Mouse (Mus musculus): ENCODE measurements around the gene Cuta. TPM values are rescaled to one million over a fixed set of nuclear protein-coding genes. Genes with fewer than 3 reads are reported as not detected.
A peak's percentile ranks its signal among the peaks of the same experiment; 100 is the strongest.
"Not testable (repeated sequence)": the region's sequence is repeated elsewhere in the genome, so short reads cannot be mapped to it uniquely, and the experiment has no call there.

The Cuta gene
- 396 and 1,059 TPM in 2 replicates for polyA plus RNA-seq (2012; ENCODE audit: insufficient read depth, low replicate concordance)

DNA sequence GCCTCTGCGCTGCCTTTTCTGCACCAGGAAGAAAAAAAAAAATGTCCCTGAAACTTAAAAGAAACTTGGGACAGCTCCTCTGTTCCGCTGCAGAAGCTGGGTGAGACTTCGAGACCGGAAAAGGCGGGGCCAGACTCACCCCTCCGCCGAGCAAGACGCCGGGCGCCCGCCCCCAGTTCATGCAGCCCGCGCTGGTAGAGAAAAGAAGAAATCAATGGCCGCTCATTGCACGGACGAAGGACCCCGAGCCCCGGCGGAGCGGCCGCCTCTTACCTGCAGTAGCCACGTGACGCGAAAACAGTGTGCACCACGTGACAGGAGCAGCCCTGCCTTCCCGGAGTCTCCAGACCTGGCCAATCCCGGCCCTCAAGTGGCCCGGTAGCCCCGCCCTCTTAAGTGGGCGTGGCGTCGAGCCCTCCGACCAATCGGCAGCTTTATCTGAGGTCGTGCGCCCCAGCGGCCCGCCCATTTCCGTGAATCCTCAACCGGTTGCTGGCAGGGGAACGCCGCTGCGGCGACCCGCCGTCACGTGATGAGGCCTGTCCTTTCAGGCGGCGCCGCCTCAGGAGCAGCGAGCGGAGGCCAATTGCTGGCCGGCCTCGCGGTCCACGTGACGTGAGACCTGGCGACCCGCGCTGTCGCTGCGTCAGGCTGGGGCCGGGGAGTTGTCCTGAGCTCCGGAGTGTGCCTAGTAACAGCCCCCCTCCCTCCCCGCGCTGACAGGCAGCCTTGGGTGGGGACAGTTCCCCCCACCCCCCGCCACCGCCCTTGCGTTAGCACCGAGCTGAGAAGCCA lies at the start of gene Cuta:
Gene Cuta (minus strand): TSS at position 392 of the 795 bp plus-strand sequence.
- TF ChIP-seq FLI1 (IDR thresholded peaks at IDR 0.05; ENCODE audit: low read length) (no peak), GATA1 (IDR thresholded peaks at IDR 0.05; ENCODE audit: borderline replicate concordance, low read length) (no peak)
- Histone ChIP-seq H3K4me1 (peaks cover 63% of the 10 kb centered on the region), H3K36me3 (replicated peaks; ENCODE audit: low read length) (peaks cover 38% of the 10 kb centered on the region), H3K4me3 (replicated peaks) (peak within 1 kb of the TSS; percentile 97), H3K9me3 (no peaks in the 10 kb centered on the region), H3K27me3 (replicated peaks) (peaks cover 3% of the 10 kb centered on the region)

DNA sequence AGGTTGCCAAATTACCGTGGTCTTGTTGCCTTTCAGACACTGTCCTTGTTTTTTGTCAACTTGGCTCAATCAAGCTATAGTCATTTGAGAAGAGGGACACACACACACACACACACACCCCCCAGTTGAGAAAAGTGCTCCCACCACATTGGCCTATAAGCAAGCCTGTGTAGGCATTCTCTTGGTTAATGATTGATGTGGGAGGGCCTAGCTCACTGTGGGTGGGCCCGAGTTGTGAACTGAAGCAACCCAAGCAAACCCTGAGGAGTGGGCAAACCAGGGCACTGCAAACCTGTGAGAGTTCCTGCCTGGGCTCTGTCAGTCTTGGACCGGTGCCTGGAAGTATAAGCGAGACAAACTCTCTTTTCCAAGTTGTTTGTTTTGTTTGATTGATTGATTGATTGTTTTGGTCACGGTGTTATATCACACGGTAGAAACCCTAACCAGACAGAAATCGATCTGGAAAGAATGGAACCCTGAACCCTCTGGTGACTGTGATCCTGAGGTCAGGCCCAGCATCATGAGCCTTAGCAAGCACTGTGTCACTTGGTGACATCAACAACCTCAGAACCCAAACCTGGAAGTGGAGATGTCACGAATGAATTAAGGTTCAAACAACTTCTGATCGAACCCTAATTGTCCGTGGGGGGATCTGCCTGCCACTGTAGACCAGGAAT lies 46.3 kb upstream of the Cuta start:
- peaks cover 16% of the 10 kb centered on the region for H3K9me3 ChIP-seq
- TF ChIP-seq FLI1 (IDR thresholded peaks at IDR 0.05; ENCODE audit: low read length) (no peak), GATA1 (IDR thresholded peaks at IDR 0.05; ENCODE audit: borderline replicate concordance, low read length) (no peak)

DNA sequence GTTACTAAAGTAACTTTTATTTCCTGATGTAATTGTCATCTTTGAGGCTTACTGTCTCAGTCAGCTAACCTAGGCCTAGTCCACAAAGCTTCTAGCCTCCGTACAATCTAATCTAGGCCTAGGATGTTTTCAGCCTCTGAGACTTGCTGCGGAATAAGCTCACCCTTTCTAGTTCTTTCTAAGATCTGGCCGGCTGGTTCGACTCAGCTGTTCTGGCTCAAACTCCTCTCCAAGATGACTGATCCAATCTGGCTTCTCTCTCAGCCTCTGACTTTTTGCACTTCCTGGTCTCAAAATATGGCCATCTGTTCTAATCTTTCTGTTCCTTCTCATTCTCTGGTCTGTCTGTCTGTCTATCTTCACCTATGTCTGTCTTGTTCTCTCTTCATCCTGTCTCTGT lies 44.0 kb upstream of the Cuta start:
- H3K27me3 ChIP-seq (replicated peaks), result peaks cover 6% of the 10 kb centered on the region
- peaks cover 16% of the 10 kb centered on the region for H3K36me3 ChIP-seq (replicated peaks; ENCODE audit: low read length)
- H3K4me1 ChIP-seq, result peaks cover 53% of the 10 kb centered on the region
- no peak overlapping the region for H3K4me3 ChIP-seq (replicated peaks)
- peaks cover 16% of the 10 kb centered on the region for H3K9me3 ChIP-seq
- TF ChIP-seq FLI1 (IDR thresholded peaks at IDR 0.05; ENCODE audit: low read length), result no peak
- TF ChIP-seq GATA1 (IDR thresholded peaks at IDR 0.05; ENCODE audit: borderline replicate concordance, low read length), result no peak

More for the DNA sequence above, 46.3 kb upstream of the Cuta start:
- no peak overlapping the region for H3K4me3 ChIP-seq (replicated peaks)
- peaks cover 2% of the 10 kb centered on the region for H3K36me3 ChIP-seq (replicated peaks; ENCODE audit: low read length)
- peaks cover 6% of the 10 kb centered on the region for H3K27me3 ChIP-seq (replicated peaks)
- peaks cover 43% of the 10 kb centered on the region for H3K4me1 ChIP-seq

DNA sequence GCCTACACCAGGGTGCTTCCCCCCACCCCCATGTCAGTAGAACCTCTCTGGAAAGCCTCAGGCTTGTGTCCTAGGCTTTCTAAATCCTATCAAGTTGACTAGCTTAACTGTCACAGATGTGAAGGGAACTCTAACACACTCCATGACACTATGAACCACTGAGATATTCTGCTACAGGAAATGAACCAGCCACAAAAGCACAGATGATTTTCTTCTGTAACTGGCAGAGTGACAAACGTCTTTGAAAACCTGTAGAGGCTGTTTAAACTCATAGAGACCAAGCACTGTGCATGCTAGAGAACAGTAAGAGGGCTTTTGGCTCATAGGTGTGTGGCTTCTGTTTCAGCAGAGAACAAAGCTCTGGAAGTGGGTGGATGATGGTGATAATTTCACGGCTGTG lies 41.7 kb upstream of the Cuta start:
- Histone ChIP-seq H3K4me3 (replicated peaks) (peak overlapping the region; percentile 12), H3K4me1 (peaks cover 52% of the 10 kb centered on the region), H3K9me3 (peaks cover 3% of the 10 kb centered on the region; the same call in 1 of the 2 replicates), H3K27me3 (replicated peaks) (no peaks in the 10 kb centered on the region), H3K36me3 (replicated peaks; ENCODE audit: low read length) (peaks cover 36% of the 10 kb centered on the region)
- TF ChIP-seq GATA1 (IDR thresholded peaks at IDR 0.05; ENCODE audit: borderline replicate concordance, low read length) (no peak), FLI1 (IDR thresholded peaks at IDR 0.05; ENCODE audit: low read length) (no peak)

DNA sequence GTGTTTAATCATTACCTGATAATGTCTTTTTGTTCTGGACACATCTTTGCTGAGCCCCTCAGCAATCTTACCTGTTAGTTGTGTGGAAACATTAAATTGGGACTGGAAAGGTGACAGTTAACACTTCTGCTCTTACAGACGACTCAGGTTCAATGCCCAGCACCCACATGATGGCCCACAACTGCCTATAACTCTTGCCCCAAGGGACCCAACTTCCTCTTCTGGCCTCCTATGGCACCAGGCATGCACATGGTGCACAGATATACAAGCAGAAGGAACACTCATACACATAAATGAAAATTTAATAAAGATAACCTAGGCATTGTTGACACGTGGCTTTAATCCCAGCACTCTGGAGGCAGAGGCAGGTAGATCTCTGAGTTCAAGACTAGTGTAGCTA lies 40.1 kb upstream of the Cuta start:
- H3K36me3 ChIP-seq (replicated peaks; ENCODE audit: low read length), result peaks cover 52% of the 10 kb centered on the region
- no peak overlapping the region for H3K4me3 ChIP-seq (replicated peaks)
- H3K4me1 ChIP-seq, result peaks cover 68% of the 10 kb centered on the region
- TF ChIP-seq GATA1 (IDR thresholded peaks at IDR 0.05; ENCODE audit: borderline replicate concordance, low read length) (no peak), FLI1 (IDR thresholded peaks at IDR 0.05; ENCODE audit: low read length) (no peak)
- no peaks in the 10 kb centered on the region for H3K9me3 ChIP-seq
- H3K27me3 ChIP-seq (replicated peaks), result no peaks in the 10 kb centered on the region

DNA sequence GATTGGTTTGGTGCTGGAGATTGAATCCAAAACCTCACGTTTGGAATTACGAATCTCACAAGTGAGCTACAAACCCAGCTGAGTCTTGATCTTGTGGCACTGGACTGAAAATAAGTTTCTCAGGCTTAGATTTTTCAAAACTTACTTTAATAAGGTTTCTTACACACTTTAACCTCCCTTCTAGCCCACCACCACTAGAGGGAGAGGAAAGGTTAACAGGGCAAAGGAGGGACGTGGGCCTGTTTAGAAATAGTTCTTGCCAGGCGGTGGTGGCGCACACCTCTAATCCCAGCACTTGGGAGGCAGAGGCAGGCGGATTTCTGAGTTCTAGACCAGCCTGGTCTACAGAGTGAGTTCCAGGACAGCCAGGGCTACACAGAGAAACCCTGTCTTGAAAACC lies 38.0 kb upstream of the Cuta start:
- peaks cover 70% of the 10 kb centered on the region for H3K4me1 ChIP-seq
- H3K4me3 ChIP-seq (replicated peaks); H3K27me3 ChIP-seq (replicated peaks); H3K9me3 ChIP-seq: not testable (repeated sequence)
- peaks cover 55% of the 10 kb centered on the region for H3K36me3 ChIP-seq (replicated peaks; ENCODE audit: low read length)

DNA sequence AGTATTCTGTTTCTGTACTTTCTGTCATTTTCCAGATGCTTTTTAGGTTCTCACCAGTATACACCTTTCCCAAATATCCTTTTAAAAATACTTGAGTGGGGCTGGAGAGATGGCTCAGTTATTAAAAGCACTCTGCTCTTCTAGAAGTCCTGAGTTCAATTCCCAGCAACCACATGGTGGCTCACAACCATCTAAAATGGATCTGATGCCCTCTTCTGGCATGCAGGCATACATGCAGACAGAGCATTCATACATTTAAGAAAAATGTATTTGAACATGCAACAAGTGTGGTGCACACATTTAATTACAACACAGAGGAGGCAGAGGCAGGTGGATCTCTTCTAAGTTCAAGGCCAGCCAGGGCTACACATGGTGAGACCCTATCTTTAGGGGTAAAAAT lies 36.0 kb upstream of the Cuta start:
- Histone ChIP-seq H3K36me3 (replicated peaks; ENCODE audit: low read length) (peaks cover 55% of the 10 kb centered on the region), H3K4me3 (replicated peaks) (no peak overlapping the region), H3K27me3 (replicated peaks) (no peaks in the 10 kb centered on the region), H3K9me3 (no peaks in the 10 kb centered on the region), H3K4me1 (peaks cover 72% of the 10 kb centered on the region)
- TF ChIP-seq GATA1 (IDR thresholded peaks at IDR 0.05; ENCODE audit: borderline replicate concordance, low read length) (no peak), FLI1 (IDR thresholded peaks at IDR 0.05; ENCODE audit: low read length) (no peak)

DNA sequence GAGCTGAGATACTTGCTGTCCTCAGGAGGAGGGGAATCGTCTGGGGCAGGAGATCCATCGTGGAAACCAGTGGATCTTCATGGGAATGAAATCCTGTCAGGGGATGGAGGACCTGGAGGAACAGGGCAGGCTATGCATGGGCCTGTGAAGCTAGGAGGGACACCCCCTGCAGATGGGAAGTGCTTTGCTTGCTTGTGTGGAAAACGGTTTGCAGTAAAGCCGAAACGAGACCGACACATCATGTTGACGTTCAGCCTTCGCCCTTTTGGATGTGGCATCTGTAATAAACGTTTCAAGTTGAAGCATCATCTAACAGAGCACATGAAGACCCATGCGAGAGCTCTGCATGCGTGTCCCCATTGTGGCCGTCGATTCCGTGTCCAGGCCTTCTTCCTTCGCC lies 35.2 kb upstream of the Cuta start:
- Histone ChIP-seq H3K4me1 (peaks cover 72% of the 10 kb centered on the region), H3K27me3 (replicated peaks) (no peaks in the 10 kb centered on the region)

DNA sequence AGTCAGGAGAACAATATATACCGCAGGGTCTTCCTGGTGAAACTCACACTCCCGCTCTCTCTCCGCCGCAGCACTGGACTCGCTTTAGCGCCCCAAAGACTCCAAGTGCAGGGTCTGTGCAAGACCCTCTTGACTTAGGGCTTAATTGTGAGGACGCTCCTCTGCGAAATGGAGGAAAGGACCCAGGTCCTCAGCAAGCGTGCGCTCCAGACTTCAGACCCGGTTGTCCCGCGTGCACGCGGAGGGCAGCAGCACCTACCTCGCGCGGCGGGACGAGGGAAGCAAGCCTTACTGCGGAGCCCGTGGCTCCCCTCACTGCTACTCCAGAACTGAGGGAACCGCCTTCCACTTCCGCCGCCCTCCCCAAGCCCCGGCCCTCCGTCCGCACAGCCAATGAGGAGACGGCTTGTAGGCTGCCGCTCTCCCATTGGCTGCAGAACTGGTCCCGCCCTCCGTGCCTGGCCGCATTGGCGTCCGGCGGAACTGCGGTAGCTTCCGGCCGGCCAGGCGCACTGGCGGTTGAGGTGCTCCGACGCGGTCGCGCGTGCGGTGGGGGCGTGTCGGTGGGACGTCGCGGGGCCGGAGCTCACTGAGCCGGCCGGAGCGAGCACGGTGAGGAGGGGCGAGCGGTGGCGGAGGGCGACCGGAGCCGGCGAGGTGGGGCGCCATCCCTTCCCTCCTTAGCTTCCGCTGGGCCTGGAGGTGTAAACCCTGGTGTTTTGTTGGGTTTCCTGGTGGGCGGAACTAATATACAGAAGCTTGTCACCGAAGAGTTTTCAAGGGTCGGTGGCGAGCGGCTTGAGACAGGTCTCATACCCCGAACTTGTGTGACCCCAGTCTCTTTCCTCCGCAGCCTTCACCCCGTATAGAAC lies 33.6 kb upstream of the Cuta start, which contains the start of gene Zbtb9:
Gene Zbtb9 (plus strand): TSS at position 465 of the 872 bp plus-strand sequence.
- H3K4me3 ChIP-seq (replicated peaks), result peak within 1 kb of the TSS; percentile 99
- peaks cover 1% of the 10 kb centered on the region for H3K27me3 ChIP-seq (replicated peaks)
- no peaks in the 10 kb centered on the region for H3K9me3 ChIP-seq
- peaks cover 68% of the 10 kb centered on the region for H3K4me1 ChIP-seq
- no peak for TF ChIP-seq GATA1 (IDR thresholded peaks at IDR 0.05; ENCODE audit: borderline replicate concordance, low read length)
- TF ChIP-seq FLI1 (IDR thresholded peaks at IDR 0.05; ENCODE audit: low read length), result peak; percentile 83
- peaks cover 41% of the 10 kb centered on the region for H3K36me3 ChIP-seq (replicated peaks; ENCODE audit: low read length)

More for the DNA sequence above, 35.2 kb upstream of the Cuta start:
- Histone ChIP-seq H3K4me3 (replicated peaks) (peak overlapping the region; percentile 99), H3K36me3 (replicated peaks; ENCODE audit: low read length) (peaks cover 52% of the 10 kb centered on the region), H3K9me3 (no peaks in the 10 kb centered on the region)
- TF ChIP-seq FLI1 (IDR thresholded peaks at IDR 0.05; ENCODE audit: low read length), result no peak
- TF ChIP-seq GATA1 (IDR thresholded peaks at IDR 0.05; ENCODE audit: borderline replicate concordance, low read length), result no peak

Data from megakaryocyte, embryonic 14.5 days (primary cell).